Mouse (Mus musculus): ENCODE measurements at regions not wholly inside any gene's neighbourhood (a gene's known extent, or its start where the extent isn't known, plus 50 kb on each side); places are given as distances from the start of the nearest gene placed in this dataset.

DNA sequence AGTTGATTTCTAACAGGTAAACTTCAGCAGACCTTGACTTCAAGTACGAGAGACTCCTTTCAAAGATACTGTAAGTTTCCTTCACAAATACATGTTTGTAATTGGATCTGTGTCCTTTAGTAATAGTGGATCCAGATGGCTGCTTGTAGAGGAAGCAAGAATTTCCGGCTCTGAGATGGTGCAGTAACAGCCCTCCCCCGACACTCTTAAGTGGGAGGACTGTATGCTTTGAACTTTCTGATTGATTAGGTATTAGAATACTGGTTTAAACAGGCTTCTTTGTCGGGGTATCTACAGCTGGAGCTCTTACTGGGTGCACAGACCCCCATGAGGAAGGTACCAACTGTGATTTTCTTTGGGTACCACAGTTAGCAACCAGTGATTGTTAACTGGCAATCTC lies 355.0 kb upstream of the Cblb start:
- DNase-seq, result no peak

DNA sequence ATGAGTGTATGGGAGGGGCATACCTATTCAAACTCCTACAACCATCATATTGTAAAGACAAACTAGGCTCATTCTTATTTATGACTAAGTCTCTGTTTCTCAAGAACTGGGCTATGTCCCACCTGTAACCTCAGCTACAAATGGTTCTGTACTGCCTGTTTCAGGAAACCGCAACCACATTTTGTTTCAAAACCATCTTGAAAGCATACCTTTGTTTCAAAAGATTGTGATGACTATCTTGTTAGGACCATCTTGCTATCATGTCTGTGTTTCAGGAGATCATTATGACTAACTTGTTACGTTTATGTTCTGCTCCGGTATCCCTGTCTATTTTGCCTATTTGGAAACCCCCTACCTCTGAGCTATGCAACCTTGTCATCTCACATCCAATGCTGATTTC lies 340.2 kb upstream of the Cblb start:
- DNase-seq, result peak; percentile 18

DNA sequence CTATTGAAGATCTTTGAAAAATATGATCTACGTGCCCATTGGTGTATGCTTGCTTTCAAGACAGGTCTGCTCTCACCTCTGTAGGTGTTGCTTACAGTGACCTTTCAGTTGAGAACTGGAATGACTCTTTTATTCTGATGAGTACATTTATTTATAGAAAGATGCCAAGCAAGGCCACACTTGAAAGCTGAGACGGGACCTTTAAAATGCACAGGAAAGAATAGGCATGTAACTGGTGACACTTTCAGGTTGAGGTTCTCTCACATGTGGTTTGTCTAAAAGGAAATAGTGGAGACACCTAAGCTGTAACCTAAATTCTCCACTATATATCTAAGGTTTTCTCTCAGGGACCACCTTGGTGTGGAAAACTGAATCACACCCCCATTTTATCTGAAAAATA lies 326.0 kb upstream of the Cblb start:
- peak; percentile 5 for DNase-seq

DNA sequence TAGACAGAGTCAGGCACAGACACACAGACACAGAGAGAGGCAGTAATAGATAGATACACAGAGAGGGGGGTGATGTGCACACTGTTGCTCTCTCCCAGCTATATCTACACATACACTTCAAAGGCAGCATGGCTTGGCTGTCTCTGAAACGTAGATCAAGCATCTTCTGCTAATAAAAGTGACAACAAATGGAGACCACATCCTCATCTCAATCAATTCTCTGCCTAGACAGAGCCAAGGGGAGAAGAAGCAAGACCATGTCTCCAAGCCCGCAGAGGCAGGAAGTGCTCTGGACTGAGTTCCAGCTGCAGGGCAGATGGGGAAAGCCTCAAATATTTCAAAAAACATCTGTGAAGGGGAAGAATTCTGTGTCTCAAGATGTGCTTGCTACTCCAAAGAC lies 312.3 kb upstream of the Cblb start:
- DNase-seq, result peak; percentile 5

DNA sequence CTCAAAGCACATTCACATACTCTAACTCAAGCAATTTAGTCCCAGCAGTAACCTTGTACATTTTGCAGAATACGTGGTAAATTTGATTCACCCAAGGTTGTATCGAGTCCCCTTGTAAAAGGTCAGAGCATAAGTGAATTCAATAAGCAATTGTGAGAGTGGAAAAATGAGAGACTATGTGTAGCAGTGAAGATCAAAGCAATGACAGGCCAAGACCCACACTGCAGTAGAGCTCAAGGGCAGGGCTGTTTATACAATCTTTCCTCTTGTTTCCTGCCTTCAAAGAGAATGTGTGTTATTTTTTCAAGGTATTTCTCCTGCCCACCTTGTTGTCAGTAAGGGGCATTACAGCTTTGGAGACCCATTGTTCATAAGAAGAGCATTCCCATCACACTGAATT lies 311.4 kb upstream of the Cblb start:
- no peak for DNase-seq

DNA sequence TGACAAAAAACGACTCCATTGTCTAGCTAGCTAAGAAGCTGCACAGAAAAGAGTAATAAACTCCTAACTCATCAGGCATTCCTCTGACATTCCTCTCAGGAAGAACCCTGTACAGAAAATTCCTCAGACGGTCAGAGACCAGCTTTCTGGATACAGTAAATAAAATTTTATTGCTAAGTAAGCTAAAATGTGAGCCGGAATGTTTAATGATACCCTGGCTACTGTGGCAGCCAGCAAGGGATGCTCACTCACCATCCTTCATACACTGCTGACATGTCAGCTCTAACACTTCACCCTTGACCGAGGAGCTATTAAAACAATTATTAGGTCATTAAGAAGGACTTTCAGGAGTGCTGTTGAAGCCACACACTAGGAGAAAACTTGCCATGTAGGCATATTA lies 308.3 kb upstream of the Cblb start:
- no peak for DNase-seq

DNA sequence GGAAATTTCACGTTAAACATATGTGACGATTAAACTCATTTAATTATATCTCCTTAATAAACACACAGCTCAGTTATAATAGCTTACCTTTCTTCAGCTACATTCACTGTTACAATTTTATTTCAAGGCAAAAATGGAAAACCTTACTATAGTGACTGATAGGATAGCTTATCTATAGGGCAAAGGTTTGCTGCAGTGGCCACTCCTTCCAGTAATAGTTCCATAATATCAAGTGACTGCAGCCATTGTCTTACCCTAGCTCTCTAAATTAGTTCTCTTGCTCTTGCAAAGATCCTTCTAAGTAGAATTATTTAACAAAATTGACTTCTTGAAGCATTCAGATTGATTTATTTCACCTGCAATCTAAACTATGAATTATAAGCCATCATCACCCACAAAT lies 289.1 kb upstream of the Cblb start:
- no peak for DNase-seq

DNA sequence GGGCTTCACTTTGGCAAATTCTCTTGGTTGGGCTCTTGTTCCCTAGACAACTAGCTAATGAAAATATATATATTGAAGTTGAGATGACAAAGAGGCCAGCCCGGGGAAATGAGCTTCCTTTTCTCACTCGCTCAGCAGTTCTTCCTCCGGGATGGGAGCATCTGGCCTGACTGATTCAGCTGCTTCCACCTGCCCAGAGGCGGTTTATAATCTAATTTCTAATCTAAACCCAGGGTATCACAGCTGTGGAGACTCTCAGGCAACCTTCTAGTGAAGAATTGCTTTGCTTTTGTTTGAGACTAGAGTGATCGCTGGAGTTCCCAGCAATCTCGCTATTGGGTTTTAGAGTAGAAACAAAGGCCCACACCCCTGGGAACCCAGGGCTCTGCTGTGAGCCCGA lies 279.1 kb upstream of the Cblb start:
- peak; percentile 6 for DNase-seq

DNA sequence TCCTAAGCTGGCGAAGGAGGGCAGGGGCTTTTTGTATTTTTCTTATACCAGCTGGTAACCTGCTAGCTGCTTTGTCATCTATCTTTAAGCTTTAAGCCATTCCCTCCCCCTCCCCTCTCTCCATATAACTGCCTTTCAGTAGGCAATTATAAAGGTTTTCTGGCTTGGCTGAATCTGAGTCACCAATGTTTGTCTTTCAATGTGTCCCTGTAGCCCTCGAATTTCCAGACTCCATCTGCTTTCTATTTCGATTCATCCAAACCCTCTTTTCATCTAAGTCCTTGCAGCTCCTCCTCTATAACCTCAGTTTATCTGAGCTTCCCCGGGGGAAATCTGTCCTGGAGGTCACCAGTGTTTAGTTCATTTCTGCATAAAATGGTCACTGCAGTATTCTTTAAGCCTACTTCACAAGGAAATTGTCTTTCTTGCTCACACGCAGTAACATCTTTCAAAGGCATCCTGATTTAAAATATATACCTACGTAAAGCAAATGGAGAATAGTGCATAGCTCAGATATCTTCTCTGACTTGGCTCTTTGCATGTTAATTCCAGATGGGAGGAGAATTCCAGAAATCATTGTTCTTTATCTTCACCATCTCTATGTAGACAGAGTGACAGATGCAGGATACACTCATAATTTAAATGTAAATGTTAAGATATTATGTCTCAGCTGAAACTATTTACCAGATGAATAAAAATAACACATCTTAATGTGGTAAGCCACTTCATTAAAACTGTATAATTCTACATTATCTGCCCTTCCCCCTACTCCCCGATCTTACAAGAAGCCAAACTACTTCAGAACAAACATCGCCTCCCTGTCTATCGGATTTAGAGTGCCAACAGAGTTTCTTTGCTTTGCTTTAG lies 272.4 kb upstream of the Cblb start:
- DNase-seq, result no peak

DNA sequence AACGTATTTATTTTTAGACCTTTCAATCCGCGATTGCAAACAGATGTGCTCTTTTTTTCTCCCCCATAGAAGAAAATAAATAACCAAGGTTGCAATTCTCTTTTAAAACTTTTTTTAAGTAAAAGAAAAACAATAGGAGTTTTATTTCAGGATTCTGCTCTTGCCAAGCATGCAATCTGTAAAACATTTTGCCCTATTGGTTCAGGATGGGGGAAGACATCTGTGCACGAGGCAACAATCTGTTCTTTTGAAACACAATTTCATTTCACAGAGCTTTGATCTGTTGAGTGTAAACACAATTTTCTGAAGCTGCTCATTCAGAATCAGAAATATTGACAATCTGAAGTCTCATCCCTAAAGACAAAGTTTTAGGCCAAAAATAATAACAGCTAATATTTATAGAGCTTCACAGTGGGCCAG lies 271.8 kb upstream of the Cblb start:
- no peak for DNase-seq

DNA sequence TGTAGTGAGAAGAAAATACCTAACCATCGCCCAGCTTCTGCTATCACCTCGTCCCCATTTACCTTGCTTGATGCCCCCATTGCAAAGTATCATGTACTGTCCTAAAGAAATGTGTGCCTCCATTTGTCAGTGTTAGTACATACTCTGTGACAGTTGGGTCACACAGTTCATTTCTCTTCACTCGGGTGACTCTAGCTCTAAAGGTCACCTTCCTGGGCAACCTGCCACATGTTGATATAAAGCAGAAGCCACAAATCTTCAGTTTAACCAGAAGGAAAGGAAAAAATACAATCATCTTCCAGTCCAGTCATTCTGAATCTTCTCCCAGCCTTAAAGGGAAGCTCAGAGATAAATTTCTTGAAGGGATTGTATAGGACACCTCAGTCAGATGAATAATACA lies 263.5 kb upstream of the Cblb start:
- DNase-seq, result no peak

DNA sequence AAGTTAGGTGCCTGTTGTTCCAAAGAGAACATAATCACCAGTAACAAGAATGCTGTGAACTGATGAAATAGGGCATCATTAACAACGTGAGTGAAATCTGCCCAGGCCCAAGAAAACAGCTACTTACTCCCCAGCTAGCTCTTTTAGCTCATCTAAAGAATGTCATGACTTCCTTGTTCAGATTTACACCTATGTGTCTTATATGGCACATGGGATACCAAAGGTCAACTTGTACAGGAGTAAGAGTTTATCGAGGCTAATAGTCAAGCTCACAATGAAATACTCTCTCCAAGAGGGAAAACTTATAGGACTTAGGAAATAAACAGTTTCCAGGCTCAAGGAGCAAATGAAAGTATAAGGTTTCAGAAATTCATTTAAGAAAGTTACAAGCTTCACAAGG lies 252.1 kb upstream of the Cblb start:
- no peak for DNase-seq

DNA sequence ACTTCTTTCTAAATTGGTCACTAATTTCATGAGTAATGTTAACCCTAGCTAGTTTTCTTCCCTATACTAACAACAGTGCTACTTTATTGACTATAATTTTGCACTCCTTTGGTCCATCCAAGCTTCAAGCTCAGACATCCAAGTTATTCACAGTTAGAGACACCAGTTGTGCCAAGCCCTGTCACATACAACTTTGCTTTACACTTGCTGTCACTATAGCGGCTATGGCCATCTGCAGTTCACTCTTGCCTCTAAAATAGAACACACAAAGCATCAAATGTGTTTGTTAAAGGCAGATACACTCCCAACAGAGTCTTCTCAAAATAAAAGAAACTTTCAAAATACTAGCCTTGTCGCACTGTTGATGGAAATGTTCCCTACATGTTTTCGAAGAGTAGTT lies 236.0 kb upstream of the Cblb start:
- DNase-seq, result no peak

DNA sequence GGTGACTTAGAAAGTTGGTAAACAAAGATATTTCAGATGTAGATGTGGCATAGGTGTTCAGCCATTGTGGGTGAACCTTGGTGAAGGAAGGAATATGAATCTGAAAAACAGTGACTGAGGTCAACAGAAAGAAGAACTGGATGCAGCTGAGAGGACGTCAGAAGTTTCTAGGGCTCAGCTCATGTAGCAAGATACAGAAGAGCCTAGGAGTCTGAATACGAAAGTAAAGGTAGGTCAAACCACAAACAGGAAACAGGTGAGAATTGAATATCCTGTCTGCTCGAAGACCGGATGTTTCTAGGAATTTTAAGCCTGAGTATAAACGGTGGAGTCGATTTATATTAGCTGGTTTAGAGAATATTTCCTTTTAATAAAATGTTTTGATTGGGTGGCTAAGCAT lies 223.7 kb upstream of the Cblb start:
- peak; percentile 7 for DNase-seq

DNA sequence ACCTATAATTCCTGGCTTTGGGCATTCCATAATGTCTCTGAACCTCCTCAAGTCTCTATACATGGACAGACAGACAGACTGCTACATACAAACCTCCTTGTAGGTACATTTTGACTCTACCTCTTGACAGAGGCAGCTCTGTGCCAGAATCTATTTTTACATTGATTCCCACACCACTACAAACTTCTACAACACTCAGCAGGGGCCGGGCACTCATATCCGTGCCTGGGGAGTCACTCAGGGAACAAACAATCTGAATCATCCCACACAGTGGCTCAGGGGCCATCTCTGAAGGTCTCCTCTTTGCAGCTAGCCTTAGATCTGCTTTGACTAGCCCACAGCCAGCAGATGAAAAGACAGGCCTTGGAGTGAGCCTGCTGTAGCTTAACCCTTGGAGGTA lies 221.9 kb upstream of the Cblb start:
- no peak for DNase-seq

DNA sequence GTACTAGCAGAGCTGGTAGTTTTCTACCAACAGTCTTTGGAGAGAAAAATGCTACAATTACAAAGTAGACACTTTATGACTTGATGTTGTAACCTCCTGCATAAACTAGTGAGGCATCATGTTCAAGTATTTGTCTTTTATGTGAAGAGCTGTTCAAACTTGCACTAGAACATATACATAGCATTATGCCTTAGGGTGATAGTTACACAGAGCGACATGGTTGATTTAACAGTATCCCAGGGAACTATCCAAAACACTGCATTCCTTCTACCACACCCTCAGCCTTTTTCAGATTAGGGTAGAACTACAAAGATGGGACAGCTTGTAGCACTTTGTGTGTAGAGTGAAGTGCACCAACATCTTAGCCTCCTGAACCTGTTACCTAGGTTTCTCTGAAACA lies 220.0 kb upstream of the Cblb start:
- no peak for DNase-seq

DNA sequence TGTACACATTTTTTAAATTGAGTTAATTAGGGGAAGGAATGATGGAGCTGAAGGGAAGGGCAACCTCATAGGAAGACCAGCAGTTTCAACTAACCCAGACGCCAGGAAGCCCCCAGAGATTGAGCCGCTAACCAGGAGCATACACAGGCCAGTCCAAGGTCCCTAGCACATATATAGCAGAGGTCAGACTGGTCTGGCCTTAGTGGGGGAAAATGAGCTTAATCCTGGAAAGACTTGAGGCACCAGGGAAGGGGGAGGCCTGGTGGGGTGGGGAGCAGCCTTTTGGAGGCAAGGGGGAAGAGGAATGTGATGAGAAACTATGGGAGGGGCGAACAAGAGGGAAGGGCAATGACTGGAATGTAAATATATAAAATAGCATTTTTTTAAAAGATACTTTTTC lies 188.3 kb upstream of the Cblb start:
- no peak for DNase-seq

DNA sequence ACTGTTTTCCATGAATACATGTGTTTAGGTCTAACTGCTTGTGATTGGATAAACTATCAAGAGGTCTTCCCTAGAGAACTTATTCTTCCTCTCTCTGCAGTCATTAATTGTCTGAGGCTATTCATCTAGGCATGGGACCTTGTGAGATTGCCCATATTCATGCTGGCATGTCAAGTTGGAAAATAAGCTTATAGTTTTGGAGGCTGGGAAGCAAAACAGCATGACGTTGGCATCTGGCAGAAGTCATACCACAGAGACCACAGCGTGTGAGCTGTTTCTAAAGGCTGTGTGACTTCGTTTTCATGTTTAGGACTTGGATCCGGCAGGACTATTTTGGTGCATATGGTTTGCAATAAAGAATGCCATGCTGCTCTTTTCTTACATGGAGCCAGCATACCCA lies 185.5 kb upstream of the Cblb start:
- DNase-seq, result no peak

DNA sequence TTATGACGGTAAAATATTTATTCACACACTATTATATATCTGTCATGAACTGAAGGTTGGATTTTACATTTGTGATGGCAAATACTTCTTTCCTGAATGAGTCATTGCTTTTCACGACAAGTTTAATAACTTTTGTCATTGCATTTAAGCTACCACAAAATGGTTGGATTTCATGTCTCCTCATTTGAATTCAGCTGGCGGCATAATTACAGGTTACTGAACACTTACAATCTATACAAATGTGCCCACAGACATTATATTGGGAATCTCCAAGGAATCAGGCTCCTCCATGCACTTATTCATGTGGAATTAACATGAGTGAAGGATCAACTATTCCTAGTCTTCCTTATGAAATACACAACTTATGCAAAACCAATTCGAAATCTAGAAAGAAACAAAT lies 150.3 kb upstream of the Cblb start:
- no peak for DNase-seq

DNA sequence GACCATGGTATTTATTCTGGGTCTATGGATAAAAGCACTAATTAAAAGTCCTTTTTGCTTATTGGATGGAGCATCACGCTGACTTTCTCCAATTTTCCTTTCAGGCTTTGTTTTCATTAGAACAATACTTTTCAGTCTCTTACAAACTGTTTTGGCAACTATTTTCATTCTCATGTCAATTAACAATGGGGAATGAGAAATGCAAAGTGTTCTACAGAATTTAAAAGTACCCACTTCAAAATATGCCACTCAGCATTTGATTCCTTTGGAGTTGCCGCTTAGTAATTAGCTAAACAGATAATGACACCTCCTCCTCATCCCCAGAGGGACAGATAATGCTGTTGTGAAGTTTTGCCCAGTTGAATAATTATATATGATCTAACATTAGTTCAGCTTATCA lies 149.9 kb upstream of the Cblb start:
- no peak for DNase-seq

DNA sequence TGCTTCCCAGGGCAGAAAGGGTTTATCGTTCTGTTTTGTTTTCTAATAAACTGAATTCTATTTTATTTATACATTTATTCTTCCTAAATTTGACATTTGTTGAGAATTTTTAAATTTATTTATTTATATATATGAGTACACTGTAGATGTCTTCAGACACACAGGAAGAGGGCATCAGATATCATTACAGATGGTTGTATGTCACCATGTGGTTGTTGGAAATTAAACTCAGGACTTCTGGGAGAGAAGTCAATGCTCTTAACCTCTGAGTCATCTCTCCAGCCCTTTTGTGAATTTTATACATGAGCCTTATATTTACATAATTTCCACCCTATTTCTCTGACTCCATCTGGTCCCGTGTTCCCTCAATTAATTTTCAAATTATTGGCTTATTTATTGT lies 147.2 kb upstream of the Cblb start:
- DNase-seq, result no peak

DNA sequence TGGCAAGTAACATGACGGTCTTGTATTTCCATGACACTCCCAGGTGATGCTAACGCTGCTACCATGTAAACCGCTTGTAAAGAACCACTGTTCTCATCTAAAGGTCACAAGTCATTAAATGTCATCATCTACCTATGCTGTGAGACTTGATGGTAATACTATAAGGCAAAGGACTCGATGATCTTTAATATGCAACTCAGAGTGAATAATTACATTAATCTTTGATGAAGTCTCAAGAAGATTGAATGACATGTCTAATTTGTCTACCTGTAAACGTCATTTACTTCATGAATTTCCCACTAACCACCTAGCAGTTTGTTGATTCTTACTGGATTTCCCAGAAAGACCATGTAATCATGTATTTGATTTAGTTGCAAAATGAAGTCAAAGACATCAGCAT lies 143.5 kb upstream of the Cblb start:
- no peak for DNase-seq

DNA sequence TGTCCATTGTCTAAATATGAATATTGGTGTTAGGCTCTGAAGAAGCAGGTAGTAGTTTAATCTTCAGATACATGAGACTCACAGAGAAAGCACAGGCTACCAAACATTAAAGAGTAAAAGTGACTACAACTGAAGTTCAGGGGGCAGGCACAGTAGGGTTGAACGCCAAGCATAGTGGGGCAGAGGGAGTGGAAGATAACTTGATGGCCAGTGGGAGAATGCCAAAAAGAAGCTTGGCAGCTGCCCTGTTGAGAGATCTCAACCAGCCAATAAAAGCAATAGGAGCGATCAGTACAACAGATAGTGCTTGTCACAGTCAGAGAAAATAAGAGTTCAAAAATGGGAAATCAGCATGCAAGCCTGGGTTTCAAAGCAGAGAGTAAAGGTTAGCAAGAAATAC lies 125.4 kb upstream of the Cblb start:
- no peak for DNase-seq

DNA sequence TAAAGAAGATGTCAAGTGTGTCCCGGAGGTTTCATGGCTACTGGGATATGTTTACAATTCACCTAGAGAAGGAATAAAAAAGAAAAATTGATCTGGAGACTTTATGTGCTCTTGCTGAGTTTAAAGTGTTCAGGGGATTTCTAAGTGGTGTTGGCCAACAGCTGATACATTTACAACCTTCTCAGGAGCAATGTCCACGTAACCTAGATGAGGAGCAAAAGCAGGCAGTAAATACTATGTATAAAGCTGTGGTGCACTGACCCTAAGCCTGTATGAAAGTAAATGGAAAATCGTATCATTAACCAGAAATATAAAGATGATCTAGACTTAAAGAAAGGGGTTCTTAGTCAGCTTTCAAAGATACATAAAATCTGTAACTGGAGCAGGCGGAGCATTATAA lies 124.3 kb upstream of the Cblb start:
- no peak for DNase-seq

DNA sequence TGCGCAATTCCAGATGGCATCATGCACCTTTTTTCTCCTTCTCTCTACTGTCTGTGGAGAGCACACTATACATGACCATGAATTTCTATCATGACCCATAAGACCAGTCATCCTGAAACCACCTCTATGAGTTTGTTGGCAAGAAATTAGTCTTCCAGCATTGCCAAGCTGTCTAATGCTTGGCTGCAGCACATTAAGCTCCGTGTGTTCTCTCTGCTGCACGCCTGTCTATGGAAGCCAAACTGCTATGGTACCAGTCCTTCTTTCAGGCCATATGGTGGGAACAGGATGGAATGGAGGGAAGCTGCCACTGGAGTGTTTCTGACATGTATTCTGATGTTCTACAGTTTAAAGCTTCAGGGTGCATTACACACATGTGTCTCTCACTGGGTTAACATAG lies 121.0 kb upstream of the Cblb start:
- DNase-seq, result no peak

All from thymus, postnatal 25 days (tissue).